Mouse (Mus musculus) thymus, adult 18-20 months (tissue): ENCODE results near the gene Tulp1.
A peak's percentile ranks its signal among the peaks of the same experiment; 100 is the strongest.
"Not testable (repeated sequence)": the region's sequence is repeated elsewhere in the genome, so short reads cannot be mapped to it uniquely, and the experiment has no call there.

Experiments used
- DNase-seq, 2 experiments: peaks; one replicate each; pipeline ENCODE4 v3.0.0; 2022; ENCODE audit warnings: mixed read lengths in 2 of 2

Tulp1 gene

GRCm38 (mm10) chr17:28337547-28337946 lies 27.5 kb downstream of the Tulp1 start:
- DNase-seq = no peak

DNA sequence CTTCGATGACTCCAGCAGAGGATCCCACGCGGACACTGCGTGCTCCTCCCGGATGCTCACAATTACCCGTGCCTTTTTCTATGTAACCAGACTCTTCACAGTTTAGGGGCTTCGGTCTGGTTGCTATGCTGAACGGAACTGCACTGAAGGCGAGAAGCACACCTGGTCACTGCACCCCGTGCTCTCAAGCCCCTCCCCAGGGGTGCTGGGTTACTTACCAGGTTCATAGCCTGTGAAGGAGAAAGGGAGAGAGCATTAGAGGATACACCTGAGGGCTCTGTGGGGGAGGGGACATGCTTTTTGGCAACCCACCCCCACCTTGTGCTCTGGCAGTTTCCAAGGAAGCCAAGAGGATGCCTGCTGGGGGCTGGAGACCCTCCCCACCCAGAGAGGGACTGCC lies 29.8 kb downstream of the Tulp1 start:
- DNase-seq = no peak

GRCm38 (mm10) chr17:28332915-28333546 lies 32.0 kb downstream of the Tulp1 start:
- no peak for DNase-seq

DNA sequence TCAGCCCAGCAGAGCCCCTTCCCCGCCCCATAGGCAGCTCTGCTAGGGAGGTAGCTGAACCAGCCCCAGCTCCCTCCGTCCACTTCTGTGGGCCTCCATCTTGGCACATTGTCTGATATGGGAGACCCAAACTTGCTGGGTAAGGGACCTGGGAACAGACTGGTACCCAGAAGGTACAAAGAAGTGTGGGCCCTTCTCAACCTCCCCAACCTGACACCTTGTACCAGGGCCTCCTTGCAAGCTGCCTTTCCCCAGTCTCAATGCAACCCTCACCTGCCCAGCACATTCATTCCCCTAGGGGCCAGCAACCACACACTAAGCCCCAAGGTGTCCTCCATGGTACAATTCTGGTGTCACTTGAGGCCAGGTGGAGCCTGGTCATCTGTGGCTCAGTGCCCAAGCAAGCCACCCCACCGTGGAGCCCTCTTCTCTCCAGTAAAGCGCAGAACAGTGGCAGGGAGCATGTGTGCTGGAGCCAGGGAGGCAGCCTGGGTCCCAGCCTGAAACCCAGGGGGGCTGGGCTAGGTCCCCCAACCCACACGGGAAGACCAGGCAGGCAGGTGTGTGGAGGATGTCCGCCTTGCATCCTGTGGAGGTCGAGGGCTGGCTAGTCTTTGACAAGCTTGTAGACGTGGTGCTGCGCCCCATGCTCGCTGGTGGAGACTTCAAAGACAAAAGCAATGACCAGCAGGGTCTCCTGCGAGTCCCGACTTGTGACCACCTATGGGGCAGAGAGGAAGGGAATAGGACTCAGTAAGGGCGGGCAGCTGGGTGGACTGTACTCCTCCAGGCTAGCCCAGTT lies 32.7 kb downstream of the Tulp1 start:
- no peak for DNase-seq

GRCm38 (mm10) chr17:28331241-28332112 lies 33.5 kb downstream of the Tulp1 start:
- DNase-seq = no peak

DNA sequence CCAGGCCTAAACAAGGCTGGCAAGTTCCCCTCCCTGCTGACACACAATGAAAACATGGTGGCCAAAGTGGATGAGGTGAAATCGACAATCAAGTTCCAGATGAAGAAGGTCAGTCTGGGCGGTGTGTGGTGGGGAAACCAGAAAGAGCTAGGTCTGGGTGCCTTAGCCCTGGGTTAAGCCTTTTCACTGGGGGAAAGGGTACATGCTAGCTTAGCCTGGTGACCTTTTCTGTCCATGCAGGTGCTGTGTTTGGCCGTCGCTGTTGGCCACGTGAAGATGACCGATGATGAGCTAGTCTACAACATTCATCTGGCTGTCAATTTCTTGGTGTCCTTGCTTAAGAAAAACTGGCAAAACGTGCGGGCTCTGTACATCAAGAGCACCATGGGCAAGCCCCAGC lies 34.4 kb downstream of the Tulp1 start:
- DNase-seq = not testable (repeated sequence)

DNA sequence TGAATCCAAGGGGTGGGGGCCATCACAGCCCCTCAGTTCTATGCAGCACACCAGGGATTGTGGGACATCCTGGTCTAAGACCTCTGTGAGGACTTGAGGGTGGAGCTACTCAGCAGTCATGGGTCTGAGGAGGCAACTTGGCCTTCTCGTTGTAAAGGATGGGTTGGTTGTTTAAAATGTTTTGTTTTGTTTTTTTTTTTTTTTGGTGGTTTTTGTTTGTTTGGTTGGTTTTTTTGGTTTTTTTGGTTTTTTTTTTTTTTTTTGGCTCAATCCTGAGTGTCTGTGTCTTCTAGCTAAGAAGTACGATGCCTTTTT lies 34.8 kb downstream of the Tulp1 start:
- DNase-seq = no peak

GRCm38 (mm10) chr17:28329503-28330231 lies 35.4 kb downstream of the Tulp1 start:
- DNase-seq = no peak

- DNase-seq = no peak
These were observed 36.1 kb downstream of the Tulp1 start for GRCm38 (mm10) chr17:28328946-28329345.

GRCm38 (mm10) chr17:28328366-28328928 lies 36.6 kb downstream of the Tulp1 start, which contains the start of gene Rpl10a:
Gene Rpl10a (plus strand): TSS chr17:28328471.
- DNase-seq = peak; percentile 92 to 94

GRCm38 (mm10) chr17:28327673-28328325 lies 37.2 kb downstream of the Tulp1 start:
- no peak for DNase-seq

DNA sequence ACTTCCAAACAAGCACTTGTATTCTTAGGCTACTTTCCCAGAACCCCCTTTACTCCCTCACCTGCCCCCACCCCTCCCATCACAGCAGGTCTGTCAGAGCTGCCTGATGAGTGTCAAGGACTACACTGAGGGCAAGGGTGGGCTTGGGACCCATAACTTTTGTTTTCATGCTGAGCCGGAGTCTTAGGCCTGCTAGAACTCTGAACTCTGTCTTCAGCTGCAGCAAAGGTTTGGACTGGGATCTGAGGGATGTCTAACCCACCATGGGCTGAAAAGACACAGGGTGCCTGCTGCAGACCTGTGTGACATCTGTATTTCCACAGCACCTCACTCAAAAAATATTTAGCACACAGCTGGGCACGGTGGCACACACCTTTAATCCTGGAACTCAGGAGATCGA lies 38.1 kb downstream of the Tulp1 start:
- DNase-seq = no peak

- no peak for DNase-seq
These were observed 39.3 kb downstream of the Tulp1 start for GRCm38 (mm10) chr17:28325751-28326150.

GRCm38 (mm10) chr17:28324416-28324815 lies 40.6 kb downstream of the Tulp1 start:
- not testable (repeated sequence) for DNase-seq

- no peak for DNase-seq
These were observed 41.2 kb downstream of the Tulp1 start for GRCm38 (mm10) chr17:28323786-28324185.

DNA sequence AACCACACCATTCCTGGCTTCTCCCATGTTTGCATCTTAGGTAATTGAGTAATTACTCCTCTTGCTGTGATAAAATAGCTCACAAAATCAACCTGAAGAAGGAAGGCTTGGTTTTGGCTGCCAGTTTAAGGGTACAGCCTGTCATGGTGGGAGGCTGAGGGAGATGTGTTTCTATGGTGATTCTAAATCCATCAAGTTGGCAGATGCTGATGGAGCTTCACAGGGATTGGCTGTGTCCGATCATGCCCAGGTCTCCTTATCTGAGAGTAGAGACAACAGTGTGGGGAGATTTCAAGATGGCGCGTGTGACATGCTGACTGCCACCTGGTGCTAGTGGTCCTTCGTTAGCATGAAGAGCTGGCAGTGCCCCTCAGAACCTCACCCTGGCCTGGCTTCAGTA lies 43.3 kb downstream of the Tulp1 start:
- no peak for DNase-seq

GRCm38 (mm10) chr17:28317725-28318124 lies 47.3 kb downstream of the Tulp1 start:
- DNase-seq = no peak

- no peak for DNase-seq
These were observed 47.9 kb downstream of the Tulp1 start for GRCm38 (mm10) chr17:28317091-28317490.

- no peak for DNase-seq
These were observed 48.5 kb downstream of the Tulp1 start for GRCm38 (mm10) chr17:28316476-28316875.

DNA sequence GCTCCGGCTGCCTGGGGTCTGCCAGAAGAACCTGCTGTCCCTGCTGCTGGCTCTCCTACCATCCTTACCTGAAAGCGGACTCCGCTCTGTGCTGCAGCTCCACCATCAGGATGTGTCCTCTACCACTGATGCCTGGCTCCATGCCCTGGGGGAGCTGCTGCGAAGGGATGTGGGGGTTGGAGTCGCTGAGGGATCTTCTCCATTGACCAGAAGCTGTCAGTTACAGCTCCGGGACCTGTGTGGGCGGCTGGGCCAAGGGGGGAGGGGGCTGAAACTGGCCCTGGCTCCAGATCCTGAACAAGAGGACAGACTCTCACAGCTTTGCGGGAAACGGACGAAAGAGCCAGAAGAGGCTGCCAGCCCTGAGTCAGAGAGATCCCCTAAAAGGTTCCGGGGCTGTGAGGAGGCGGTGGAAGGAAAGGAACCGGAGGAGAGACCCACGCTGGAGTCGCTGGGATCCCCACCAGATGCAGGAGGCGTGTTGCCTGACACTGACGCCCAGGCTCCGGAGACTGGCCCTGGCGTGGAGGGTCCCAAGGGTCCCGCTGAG lies 49.3 kb downstream of the Tulp1 start:
- DNase-seq = no peak

DNA sequence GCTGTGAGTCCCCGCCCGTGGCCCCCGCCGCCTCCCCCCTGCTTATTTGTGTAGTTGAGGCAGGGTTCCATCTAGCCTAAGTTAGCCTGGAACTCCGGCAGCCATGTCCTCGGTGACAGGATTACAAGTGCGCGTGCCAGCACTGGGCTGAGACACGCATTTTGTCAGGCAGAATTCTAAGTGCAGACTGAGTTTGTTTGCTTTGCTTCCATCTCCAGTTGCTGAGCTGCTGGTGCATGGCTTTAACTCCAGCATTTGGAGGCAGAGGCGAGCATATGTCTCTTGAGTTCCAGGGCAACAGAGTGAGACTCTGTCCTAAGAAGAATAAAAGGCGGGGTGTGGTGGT lies 51.2 kb downstream of the Tulp1 start:
- no peak for DNase-seq
